Mouse (Mus musculus) stomach, embryonic 14.5 days (tissue): ENCODE results near the gene H2-T3. TPM values are rescaled to one million over a fixed set of nuclear protein-coding genes. Genes with fewer than 3 reads are reported as not detected.

Experiments used
- ATAC-seq: fragments of 200-750 bp; cut with Nextera tagmentation; 2 replicates; pipeline ENCODE4 v1.8.0; 2017; ENCODE audit warnings: low read depth, moderate TSS enrichment; ENCODE audit not compliant: insufficient number of reproducible peaks, insufficient read depth, low FRiP score
- H3K27ac ChIP-seq: fragments of 300-500 bp; sonication (generic); 2 replicates; pipeline ENCODE4 v1.5.1; 2014; ENCODE audit warnings: mild to moderate bottlenecking, low read length, moderate library complexity, mixed read lengths
- H3K27me3 ChIP-seq: fragments of 300-500 bp; sonication (generic); 2 replicates; pipeline ENCODE4 v1.6.1; 2014; ENCODE audit warnings: low read length, control low read depth, mixed read lengths; ENCODE audit not compliant: control insufficient read depth, insufficient read depth
- H3K36me3 ChIP-seq: fragments of 300-500 bp; sonication (generic); 2 replicates; pipeline ENCODE4 v1.6.1; 2014; ENCODE audit warnings: mild to moderate bottlenecking, control low read depth, low read length, moderate library complexity, mixed read lengths; ENCODE audit not compliant: control insufficient read depth, insufficient read depth
- H3K4me1 ChIP-seq: fragments of 300-500 bp; sonication (generic); 2 replicates; pipeline ENCODE4 v1.6.1; 2014; ENCODE audit warnings: low read length, control low read depth, mixed read lengths; ENCODE audit not compliant: control insufficient read depth, insufficient read depth
- H3K4me2 ChIP-seq: fragments of 300-500 bp; sonication (generic); replicated peaks from 2 replicates; pipeline ENCODE4 v1.6.1; 2014; ENCODE audit warnings: low read depth, low read length, control low read depth
- H3K4me3 ChIP-seq: fragments of 300-500 bp; sonication (generic); 2 replicates; pipeline ENCODE4 v1.5.1; 2014; ENCODE audit warnings: low read depth, low read length, control low read depth
- H3K9ac ChIP-seq: fragments of 300-500 bp; sonication (generic); replicated peaks from 2 replicates; pipeline ENCODE4 v1.6.1; 2014; ENCODE audit warnings: low read depth, mild to moderate bottlenecking, control low read depth, low read length, moderate library complexity, mixed read lengths
- H3K9me3 ChIP-seq: fragments of 300-500 bp; sonication (generic); 2 replicates; pipeline ENCODE4 v1.6.1; 2016; ENCODE audit warnings: low read depth, low read length, control low read depth; ENCODE audit not compliant: control insufficient read depth
- WGBS: fragments of 180-500 bp; shearing (Covaris S2); extraction: QIAGEN DNeasy Blood & Tissue Kit; methylation state at CpG from one replicate; pipeline ENCODE4 v1.1.7; 2014; 5-methylcytosine and 5-hydroxymethylcytosine counted together
- polyA plus RNA-seq: library from polyadenylated mRNA; unstranded; fragments of >200 nt; fragmentation: Nextera tagmentation; extraction: Ambion mirVana; gene quantifications from 2 replicates; pipeline ENCODE4 v1.2.1, GENCODE M21; 2014

Gene H2-T3
- polyA plus RNA-seq, 1 experiment from 2014 or later = not detected

- no peak overlapping the region for H3K9ac ChIP-seq
- H3K9me3 ChIP-seq = no peaks in the 10 kb centered on the region
- H3K4me3 ChIP-seq = no peak overlapping the region
- peaks cover 19% of the 10 kb centered on the region; the same call in 1 of the 2 replicates for H3K27me3 ChIP-seq
- H3K27ac ChIP-seq = no peak overlapping the region
- no peaks in the 10 kb centered on the region for H3K4me1 ChIP-seq
- WGBS = 48% methylated on average over 3 of the region's 3 CpGs
- no peak for ATAC-seq
- no peaks in the 10 kb centered on the region for H3K36me3 ChIP-seq
- no peak overlapping the region for H3K4me2 ChIP-seq
Observed at GRCm38 (mm10) chr17:36224451-36224850, 34.4 kb upstream of the H2-T3 start.

DNA sequence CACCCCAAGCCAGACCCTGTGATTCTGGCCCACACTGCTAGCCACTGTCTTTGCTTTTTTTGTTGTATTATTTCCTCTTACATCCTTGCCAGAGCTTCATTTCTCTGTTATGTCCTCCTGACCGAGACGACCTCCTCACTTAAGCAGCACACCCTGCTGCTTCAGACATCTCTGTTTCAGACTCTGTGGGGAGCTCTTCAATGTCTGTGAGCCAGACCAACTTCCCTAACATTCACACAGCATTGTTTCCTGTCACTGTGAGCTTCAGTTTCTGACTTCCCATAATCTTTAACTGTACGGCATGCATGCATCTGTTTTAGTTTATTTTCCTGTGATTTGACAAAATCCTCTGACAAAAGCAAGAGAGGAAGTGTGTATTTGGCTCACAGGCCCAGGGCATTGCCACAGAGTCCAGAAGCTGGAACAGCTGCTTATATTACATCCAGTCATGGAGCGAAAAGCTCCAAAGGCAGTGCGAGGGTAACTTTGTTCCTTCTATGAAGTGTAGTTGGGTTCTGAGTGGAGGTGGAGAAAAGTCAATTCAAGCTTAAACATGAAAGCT, 28.6 kb upstream of the H2-T3 start:
- Histone ChIP-seq H3K4me2 (no peak overlapping the region), H3K4me3 (no peak overlapping the region), H3K9ac (no peak overlapping the region), H3K27me3 (peaks cover 18% of the 10 kb centered on the region; the same call in 1 of the 2 replicates), H3K36me3 (no peaks in the 10 kb centered on the region), H3K27ac (no peak overlapping the region), H3K4me1 (no peaks in the 10 kb centered on the region), H3K9me3 (no peaks in the 10 kb centered on the region)
- 69% methylated on average over 5 of the region's 5 CpGs for WGBS
- no peak for ATAC-seq

GRCm38 (mm10) chr17:36215586-36215985, 25.5 kb upstream of the H2-T3 start:
- no peak for ATAC-seq
- Histone ChIP-seq H3K9ac (no peak overlapping the region), H3K4me3 (no peak overlapping the region), H3K9me3 (no peaks in the 10 kb centered on the region), H3K36me3 (no peaks in the 10 kb centered on the region), H3K27me3 (peaks cover 18% of the 10 kb centered on the region; the same call in 1 of the 2 replicates), H3K4me1 (no peaks in the 10 kb centered on the region), H3K4me2 (no peak overlapping the region), H3K27ac (no peak overlapping the region)
- 4% methylated on average over 20 of the region's 20 CpGs for WGBS

DNA sequence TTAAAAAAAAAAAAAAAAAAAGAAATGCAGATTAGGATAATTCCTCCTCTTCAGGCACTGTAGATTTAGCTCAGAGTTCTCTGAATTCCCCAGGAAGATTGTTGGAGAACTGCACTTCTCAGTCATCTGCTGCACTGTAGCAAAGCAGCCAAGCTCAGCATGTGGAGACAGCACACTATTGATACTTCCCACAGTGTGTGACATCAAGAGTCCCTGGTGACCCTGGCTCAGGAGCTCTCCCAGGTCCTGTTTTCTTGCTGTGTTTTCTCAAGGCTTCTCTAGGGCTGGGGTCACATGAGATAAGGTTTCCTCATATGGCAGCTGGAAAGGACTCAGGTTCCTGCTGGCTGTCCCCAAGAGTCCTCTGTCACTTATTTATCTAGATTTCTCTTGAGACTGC, 16.8 kb upstream of the H2-T3 start:
- H3K4me3 ChIP-seq = no peak overlapping the region
- no peak for ATAC-seq
- H3K36me3 ChIP-seq = no peaks in the 10 kb centered on the region
- no peaks in the 10 kb centered on the region for H3K9me3 ChIP-seq
- no peak overlapping the region for H3K9ac ChIP-seq
- peaks cover 14% of the 10 kb centered on the region; the same call in 1 of the 2 replicates for H3K27me3 ChIP-seq
- H3K27ac ChIP-seq = no peak overlapping the region
- no peak overlapping the region for H3K4me2 ChIP-seq
- H3K4me1 ChIP-seq = no peaks in the 10 kb centered on the region

GRCm38 (mm10) chr17:36205862-36206261, 15.8 kb upstream of the H2-T3 start:
- Histone ChIP-seq H3K4me2 (peak overlapping the region; percentile 59), H3K27me3 (peaks cover 14% of the 10 kb centered on the region; the same call in 1 of the 2 replicates), H3K4me3 (peak overlapping the region; percentile 32), H3K9me3 (no peaks in the 10 kb centered on the region), H3K4me1 (no peaks in the 10 kb centered on the region), H3K9ac (no peak overlapping the region), H3K27ac (no peak overlapping the region), H3K36me3 (no peaks in the 10 kb centered on the region)
- ATAC-seq = 0 out of 2 replicates have a peak, but pooled peaks have one; percentile 10
- under 1% methylated on average over 34 of the region's 41 CpGs for WGBS

DNA sequence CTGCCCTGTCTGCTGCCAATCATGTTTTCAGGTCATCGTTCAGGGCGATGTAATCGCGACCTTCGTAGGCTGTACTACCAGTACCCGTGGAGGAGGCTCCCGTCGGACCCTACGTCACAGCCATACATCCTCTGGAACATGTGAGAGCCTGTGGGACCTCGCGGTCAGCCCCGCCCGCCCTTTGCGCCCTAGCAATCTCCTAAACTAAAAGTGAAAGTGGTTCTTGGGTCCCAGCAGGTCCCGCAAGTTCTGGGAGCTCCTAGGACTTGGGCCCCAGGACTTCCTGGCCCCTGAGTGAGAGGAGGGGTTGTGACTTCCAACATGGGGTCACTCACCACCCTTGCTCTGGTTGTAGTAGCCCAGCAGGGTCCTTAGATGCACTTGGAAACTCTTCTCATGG, 15.4 kb upstream of the H2-T3 start:
- peaks cover 14% of the 10 kb centered on the region; the same call in 1 of the 2 replicates for H3K27me3 ChIP-seq
- H3K9me3 ChIP-seq = no peaks in the 10 kb centered on the region
- ATAC-seq = 0 out of 2 replicates have a peak, but pooled peaks have one; percentile 56
- no peak overlapping the region for H3K27ac ChIP-seq
- H3K9ac ChIP-seq = no peak overlapping the region
- no peaks in the 10 kb centered on the region for H3K4me1 ChIP-seq
- peak overlapping the region; percentile 32 for H3K4me3 ChIP-seq
- H3K36me3 ChIP-seq = no peaks in the 10 kb centered on the region
- peak overlapping the region; percentile 59 for H3K4me2 ChIP-seq
- 3% methylated on average over 15 of the region's 15 CpGs for WGBS

- no peak overlapping the region for H3K9ac ChIP-seq
- no peak for ATAC-seq
- WGBS = 79% methylated on average over 2 of the region's 2 CpGs
- H3K4me2 ChIP-seq = no peak overlapping the region
- H3K4me3 ChIP-seq = no peak overlapping the region
- no peaks in the 10 kb centered on the region for H3K36me3 ChIP-seq
- peaks cover 14% of the 10 kb centered on the region for H3K27me3 ChIP-seq
- H3K4me1 ChIP-seq = no peaks in the 10 kb centered on the region
- H3K27ac ChIP-seq = no peak overlapping the region
- H3K9me3 ChIP-seq = no peaks in the 10 kb centered on the region
Observed at GRCm38 (mm10) chr17:36201851-36202250, 11.8 kb upstream of the H2-T3 start.

DNA sequence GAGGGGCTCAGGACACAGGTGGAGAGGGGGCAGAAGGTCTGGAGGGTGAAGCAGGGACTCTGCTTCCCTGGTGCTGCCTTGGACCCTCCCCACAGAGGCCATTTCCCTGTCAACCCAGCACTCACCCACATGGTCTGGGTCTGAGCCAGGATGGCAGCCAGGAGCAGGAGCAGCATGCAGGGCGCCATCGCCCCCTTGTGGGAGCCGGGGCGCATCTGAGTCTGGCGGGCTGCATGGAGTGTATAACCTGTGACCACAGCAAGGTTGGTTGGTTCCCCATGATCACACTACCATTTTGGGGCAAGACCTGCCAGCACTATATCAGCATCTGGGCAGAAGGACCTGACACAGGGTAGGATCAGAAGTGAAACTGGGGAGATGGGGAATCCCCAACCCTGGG, 8.2 kb upstream of the H2-T3 start:
- Histone ChIP-seq H3K4me2 (no peak overlapping the region), H3K4me3 (no peak overlapping the region), H3K9me3 (no peaks in the 10 kb centered on the region), H3K36me3 (no peaks in the 10 kb centered on the region), H3K27ac (no peak overlapping the region), H3K27me3 (no peaks in the 10 kb centered on the region; the same call in 1 of the 2 replicates), H3K9ac (no peak overlapping the region), H3K4me1 (no peaks in the 10 kb centered on the region)
- ATAC-seq = no peak
- WGBS = 12% methylated on average over 5 of the region's 5 CpGs

GRCm38 (mm10) chr17:36194471-36194870, 4.4 kb upstream of the H2-T3 start:
- H3K27ac ChIP-seq = no peak overlapping the region
- H3K36me3 ChIP-seq = no peaks in the 10 kb centered on the region
- 64% methylated on average over 6 of the region's 6 CpGs for WGBS
- no peak overlapping the region for H3K4me2 ChIP-seq
- H3K9me3 ChIP-seq = no peaks in the 10 kb centered on the region
- H3K9ac ChIP-seq = no peak overlapping the region
- no peaks in the 10 kb centered on the region for H3K4me1 ChIP-seq
- no peak for ATAC-seq
- H3K4me3 ChIP-seq = no peak overlapping the region
- no peaks in the 10 kb centered on the region; the same call in 1 of the 2 replicates for H3K27me3 ChIP-seq
